Mouse (Mus musculus): ENCODE results near the gene Acsbg1. TPM values are rescaled to one million over a fixed set of nuclear protein-coding genes. Genes with fewer than 3 reads are reported as not detected.
A peak's percentile ranks its signal among the peaks of the same experiment; 100 is the strongest.
"Not testable (repeated sequence)": the region's sequence is repeated elsewhere in the genome, so short reads cannot be mapped to it uniquely, and the experiment has no call there.

The Acsbg1 gene
- polyA plus RNA-seq, 1 experiment from 2014 or later = 0.32 TPM

GRCm38 (mm10) chr9:54612781-54613191 is 48.9 kb downstream of the Acsbg1 start:
- no peak for TF ChIP-seq CTCF (IDR thresholded peaks at IDR 0.05; ENCODE audit: low read depth)
- 75% methylated on average over 5 of the region's 5 CpGs for WGBS
- Histone ChIP-seq H3K9ac (no peak overlapping the region), H3K27me3 (ENCODE audit: insufficient read depth, low read length) (no peaks in the 10 kb centered on the region), H3K4me2 (no peak overlapping the region), H3K36me3 (ENCODE audit: insufficient read depth) (no peaks in the 10 kb centered on the region), H3K4me3 (ENCODE audit: low read depth, low read length) (no peak overlapping the region), H3K4me1 (ENCODE audit: insufficient read depth) (no peaks in the 10 kb centered on the region), H3K27ac (ENCODE audit: low read depth) (no peak overlapping the region), H3K9me3 (ENCODE audit: low read depth, low read length) (no peaks in the 10 kb centered on the region)
- no peak for ATAC-seq (ENCODE audit: insufficient read depth)
- DNase-seq = no peak

GRCm38 (mm10) chr9:54604886-54605285 is 56.8 kb downstream of the Acsbg1 start:
- Histone ChIP-seq H3K9me3 (ENCODE audit: low read depth, low read length) (no peaks in the 10 kb centered on the region), H3K4me1 (ENCODE audit: insufficient read depth) (no peaks in the 10 kb centered on the region), H3K27me3 (ENCODE audit: insufficient read depth, low read length) (no peaks in the 10 kb centered on the region), H3K4me2 (no peak overlapping the region), H3K27ac (ENCODE audit: low read depth) (no peak overlapping the region), H3K9ac (no peak overlapping the region), H3K4me3 (ENCODE audit: low read depth, low read length) (no peak overlapping the region), H3K36me3 (ENCODE audit: insufficient read depth) (peaks cover 43% of the 10 kb centered on the region)
- peak; percentile 65 for TF ChIP-seq CTCF (IDR thresholded peaks at IDR 0.05; ENCODE audit: low read depth)
- DNase-seq (peak; percentile 71), ATAC-seq (ENCODE audit: insufficient read depth) (no peak)
- 62% methylated on average over 4 of the region's 4 CpGs for WGBS

- H3K9me3 ChIP-seq (ENCODE audit: low read depth, low read length) = no peaks in the 10 kb centered on the region
- H3K4me3 ChIP-seq (ENCODE audit: low read depth, low read length) = no peak overlapping the region
- no peak overlapping the region for H3K9ac ChIP-seq
- H3K36me3 ChIP-seq (ENCODE audit: insufficient read depth) = peaks cover 49% of the 10 kb centered on the region
- 82% methylated on average over 5 of the region's 5 CpGs for WGBS
- no peaks in the 10 kb centered on the region for H3K27me3 ChIP-seq (ENCODE audit: insufficient read depth, low read length)
- H3K4me2 ChIP-seq = no peak overlapping the region
- ATAC-seq (ENCODE audit: insufficient read depth) = no peak
- H3K4me1 ChIP-seq (ENCODE audit: insufficient read depth) = no peaks in the 10 kb centered on the region
- no peak overlapping the region for H3K27ac ChIP-seq (ENCODE audit: low read depth)
- TF ChIP-seq CTCF (IDR thresholded peaks at IDR 0.05; ENCODE audit: low read depth) = no peak
- DNase-seq = no peak
Measured at GRCm38 (mm10) chr9:54604131-54604654, 57.5 kb downstream of the Acsbg1 start.

GRCm38 (mm10) chr9:54602916-54603315 is 58.8 kb downstream of the Acsbg1 start:
- Histone ChIP-seq H3K4me1 (ENCODE audit: insufficient read depth) (no peaks in the 10 kb centered on the region), H3K4me2 (no peak overlapping the region), H3K27ac (ENCODE audit: low read depth) (no peak overlapping the region), H3K9ac (no peak overlapping the region), H3K4me3 (ENCODE audit: low read depth, low read length) (no peak overlapping the region), H3K27me3 (ENCODE audit: insufficient read depth, low read length) (no peaks in the 10 kb centered on the region), H3K9me3 (ENCODE audit: low read depth, low read length) (no peaks in the 10 kb centered on the region), H3K36me3 (ENCODE audit: insufficient read depth) (peaks cover 60% of the 10 kb centered on the region)
- no peak for DNase-seq
- no peak for TF ChIP-seq CTCF (IDR thresholded peaks at IDR 0.05; ENCODE audit: low read depth)
- 87% methylated on average over 7 of the region's 7 CpGs for WGBS
- ATAC-seq (ENCODE audit: insufficient read depth) = no peak

GRCm38 (mm10) chr9:54602386-54602785 is 59.3 kb downstream of the Acsbg1 start:
- ATAC-seq (ENCODE audit: insufficient read depth) (no peak), DNase-seq (no peak)
- TF ChIP-seq CTCF (IDR thresholded peaks at IDR 0.05; ENCODE audit: low read depth) = no peak
- H3K27me3 ChIP-seq (ENCODE audit: insufficient read depth, low read length) = no peaks in the 10 kb centered on the region
- no peak overlapping the region for H3K4me3 ChIP-seq (ENCODE audit: low read depth, low read length)
- H3K36me3 ChIP-seq (ENCODE audit: insufficient read depth) = peaks cover 65% of the 10 kb centered on the region
- H3K9me3 ChIP-seq (ENCODE audit: low read depth, low read length) = no peaks in the 10 kb centered on the region
- H3K4me1 ChIP-seq (ENCODE audit: insufficient read depth) = no peaks in the 10 kb centered on the region
- no peak overlapping the region for H3K9ac ChIP-seq
- H3K4me2 ChIP-seq = no peak overlapping the region
- no peak overlapping the region for H3K27ac ChIP-seq (ENCODE audit: low read depth)
- 85% methylated on average over 2 of the region's 2 CpGs for WGBS

- no peak for DNase-seq
- ATAC-seq (ENCODE audit: insufficient read depth) = no peak
- Histone ChIP-seq H3K9me3 (ENCODE audit: low read depth, low read length) (no peaks in the 10 kb centered on the region), H3K4me2 (no peak overlapping the region), H3K27ac (ENCODE audit: low read depth) (no peak overlapping the region), H3K27me3 (ENCODE audit: insufficient read depth, low read length) (no peaks in the 10 kb centered on the region), H3K4me1 (ENCODE audit: insufficient read depth) (no peaks in the 10 kb centered on the region), H3K36me3 (ENCODE audit: insufficient read depth) (peaks cover 87% of the 10 kb centered on the region), H3K9ac (no peak overlapping the region), H3K4me3 (ENCODE audit: low read depth, low read length) (no peak overlapping the region)
- WGBS = 91% methylated on average over 15 of the region's 15 CpGs
- TF ChIP-seq CTCF (IDR thresholded peaks at IDR 0.05; ENCODE audit: low read depth) = no peak
Measured at GRCm38 (mm10) chr9:54596752-54597465, 64.8 kb downstream of the Acsbg1 start.

GRCm38 (mm10) chr9:54593652-54594051 is 68.0 kb downstream of the Acsbg1 start:
- H3K9me3 ChIP-seq (ENCODE audit: low read depth, low read length); H3K4me2 ChIP-seq; H3K4me1 ChIP-seq (ENCODE audit: insufficient read depth); H3K9ac ChIP-seq; H3K27me3 ChIP-seq (ENCODE audit: insufficient read depth, low read length); ATAC-seq (ENCODE audit: insufficient read depth); H3K27ac ChIP-seq (ENCODE audit: low read depth); H3K4me3 ChIP-seq (ENCODE audit: low read depth, low read length); DNase-seq: not testable (repeated sequence)
- peaks cover 74% of the 10 kb centered on the region for H3K36me3 ChIP-seq (ENCODE audit: insufficient read depth)
- 80% methylated on average over 4 of the region's 4 CpGs for WGBS
